In genomic region chr3:30546831-30547369, GRCm38 (mm10) we compare ENCODE assay signal across 10 mouse cellular contexts. TPM values are rescaled to one million over a fixed set of nuclear protein-coding genes. Genes with fewer than 3 reads are reported as not detected.
DNase-seq lines count a peak whose midpoint lies in the region; ATAC-seq and TF ChIP-seq lines count a peak whose summit lies in the region.
"Had no signal": no experiment of that assay in that cellular context is flagged by ENCODE, and none has a peak within 500 bp of the region (broad histone marks: within the 10 kb centered on the region; RNA-seq: fewer than 3 reads in every experiment).

No protein-coding gene starts in this region.

- no peaks in the 10 kb centered on the region for H3K36me3 ChIP-seq in forebrain, embryonic 14.5 days (ENCODE audit: control insufficient read depth, insufficient read depth, low read length)
- no peaks in the 10 kb centered on the region for H3K36me3 ChIP-seq in forebrain, embryonic 12.5 days (replicated peaks)
- no peaks in the 10 kb centered on the region; the same call in 1 of the 2 replicates for H3K36me3 ChIP-seq in heart, adult 2 months (ENCODE audit: control insufficient read depth, insufficient read depth, low read length)
- H3K36me3 ChIP-seq: liver, embryonic 15.5 days had no signal

- no peak overlapping the region for H3K9ac ChIP-seq in forebrain, embryonic 14.5 days (ENCODE audit: low read length)
- no peak overlapping the region for H3K9ac ChIP-seq in forebrain, embryonic 12.5 days
- no peak overlapping the region for H3K9ac ChIP-seq in heart, adult 2 months (ENCODE audit: low read depth, low read length)
- H3K9ac ChIP-seq: liver, embryonic 15.5 days had no signal

- H3K4me2 ChIP-seq in forebrain, embryonic 14.5 days (ENCODE audit: low read length): no peak overlapping the region
- no peak overlapping the region for H3K4me2 ChIP-seq in forebrain, embryonic 12.5 days
- H3K4me2 ChIP-seq: liver, embryonic 15.5 days had no signal

- H3K79me2 ChIP-seq in heart, adult 2 months (replicated peaks; ENCODE audit: control insufficient read depth, insufficient read depth, low read length): no peaks in the 10 kb centered on the region

- H3K4me1 ChIP-seq in forebrain, embryonic 14.5 days (ENCODE audit: control insufficient read depth, insufficient read depth, low read length): no peaks in the 10 kb centered on the region
- H3K4me1 ChIP-seq in forebrain, embryonic 12.5 days: no peaks in the 10 kb centered on the region
- H3K4me1 ChIP-seq in heart, adult 2 months (ENCODE audit: control insufficient read depth, insufficient read depth, low read length): peaks cover 10% of the 10 kb centered on the region
- H3K4me1 ChIP-seq: liver, embryonic 15.5 days had no signal

- peak; percentile 51 for DNase-seq in forebrain, embryonic 14.5 days (ENCODE audit: low spot score)
- peak; percentile 7 to 15 for DNase-seq in adrenal gland, postnatal 36 days
- DNase-seq in heart, adult 2 months: peak; percentile 80 to 87
- DNase-seq in kidney, postnatal 14 days: peak; percentile 56
- DNase-seq in lung, postnatal 25 days (ENCODE audit: low spot score): peak; percentile 40
- no peak for DNase-seq in thymus, postnatal 10 days (ENCODE audit: low spot score in 2 of 2)
- DNase-seq in spleen, postnatal 4 days (ENCODE audit: low spot score in 2 of 2): no peak

- H3K9me3 ChIP-seq in forebrain, embryonic 14.5 days (replicated peaks; ENCODE audit: control insufficient read depth, low read length): no peaks in the 10 kb centered on the region
- no peaks in the 10 kb centered on the region for H3K9me3 ChIP-seq in forebrain, embryonic 12.5 days
- H3K9me3 ChIP-seq: liver, embryonic 15.5 days had no signal

- 77% methylated on average over 11 of the region's 11 CpGs for WGBS in forebrain, embryonic 14.5 days
- 79% methylated on average over 11 of the region's 11 CpGs for WGBS in forebrain, embryonic 12.5 days
- 9% methylated on average over 11 of the region's 11 CpGs for WGBS in heart, adult 2 months

- no peak overlapping the region for H3K27ac ChIP-seq in forebrain, embryonic 14.5 days (ENCODE audit: low read depth, low read length)
- H3K27ac ChIP-seq in forebrain, embryonic 12.5 days: no peak overlapping the region
- H3K27ac ChIP-seq in heart, adult 2 months: peak overlapping the region; percentile 89
- H3K27ac ChIP-seq: liver, embryonic 15.5 days had no signal

- TF ChIP-seq EP300 in heart, adult 2 months (IDR thresholded peaks at IDR 0.05; ENCODE audit: insufficient read depth, low read depth, low read length): peak; percentile 73

- peak; percentile 18; the same call in 1 of the 2 replicates for ATAC-seq in forebrain, embryonic 14.5 days
- ATAC-seq in forebrain, embryonic 12.5 days (ENCODE audit: low FRiP score): no peak

- TF ChIP-seq POLR2A in heart, adult 2 months (IDR thresholded peaks at IDR 0.05; ENCODE audit: insufficient read depth, low read depth, low read length): peak; percentile 58

- no peaks in the 10 kb centered on the region for H3K27me3 ChIP-seq in forebrain, embryonic 14.5 days (replicated peaks; ENCODE audit: control insufficient read depth, insufficient read depth, low read length)
- no peaks in the 10 kb centered on the region for H3K27me3 ChIP-seq in forebrain, embryonic 12.5 days
- H3K27me3 ChIP-seq in heart, adult 2 months (ENCODE audit: control insufficient read depth, insufficient read depth, low read length): no peaks in the 10 kb centered on the region
- H3K27me3 ChIP-seq: liver, embryonic 15.5 days had no signal

- H3K4me3 ChIP-seq in forebrain, embryonic 14.5 days (ENCODE audit: low read depth, low read length): no peak overlapping the region
- no peak overlapping the region for H3K4me3 ChIP-seq in forebrain, embryonic 12.5 days (replicated peaks)
- H3K4me3 ChIP-seq in heart, adult 2 months: peak overlapping the region; percentile 41
- H3K4me3 ChIP-seq: liver, embryonic 15.5 days had no signal

- TF ChIP-seq CTCF in heart, adult 2 months (IDR thresholded peaks at IDR 0.05): no peak

- intact Hi-C loops in heart, adult 2 months (cut with DNase I): loop anchor here (10.0 kb wide), 1 partner anchor 792 kb away; no protein-coding TSS in a partner anchor

RNA-seq across cellular contexts. Expression of gene Mecom, which starts 0.9 kb away (rescaled TPM):
- 3.2 and 4.0 TPM in 2 replicates for polyA plus RNA-seq in forebrain, embryonic 14.5 days (2014; fragmentation: Nextera tagmentation; extraction: Ambion mirVana)
- polyA plus RNA-seq in forebrain, embryonic 12.5 days (2016; fragmentation: Nextera tagmentation; extraction: Ambion mirVana): 12.1 and 12.2 TPM in 2 replicates
- total RNA-seq in adrenal gland, postnatal 36 days (2021): 1 to 10 TPM; 6.4 TPM
- 10 to 100 TPM; 12.5 to 18.6 TPM for total RNA-seq in heart, adult 2 months (2021)
- 5.2 and 11.9 TPM in 2 replicates for polyA plus RNA-seq in heart, adult 2 months (2012; rRNA removed)

RNA-seq across cellular contexts. Expression of gene Actrt3, which starts 52.8 kb away (rescaled TPM):
- polyA plus RNA-seq in forebrain, embryonic 14.5 days (2014; fragmentation: Nextera tagmentation; extraction: Ambion mirVana): 0.17 and 0.25 TPM in 2 replicates
- polyA plus RNA-seq in forebrain, embryonic 12.5 days (2016; fragmentation: Nextera tagmentation; extraction: Ambion mirVana): not detected in 2 replicates
- not detected for total RNA-seq in adrenal gland, postnatal 36 days (2021)
- not detected for total RNA-seq in heart, adult 2 months (2021)
- polyA plus RNA-seq in heart, adult 2 months (2012; rRNA removed): not detected in 2 replicates
- total RNA-seq: ES-E14 had no signal
- polyA plus RNA-seq: liver, embryonic 15.5 days had no signal

RNA-seq across cellular contexts. Expression of gene Mynn, which starts 55.0 kb away (rescaled TPM):
- 35.4 and 40.8 TPM in 2 replicates for polyA plus RNA-seq in forebrain, embryonic 14.5 days (2014; fragmentation: Nextera tagmentation; extraction: Ambion mirVana)
- 35.1 and 38.1 TPM in 2 replicates for polyA plus RNA-seq in forebrain, embryonic 12.5 days (2016; fragmentation: Nextera tagmentation; extraction: Ambion mirVana)
- 10 to 100 TPM; 19.0 to 24.1 TPM for total RNA-seq in adrenal gland, postnatal 36 days (2021)
- 10 to 100 TPM; 13.2 to 13.4 TPM for total RNA-seq in heart, adult 2 months (2021)
- 7.3 and 10.0 TPM in 2 replicates for polyA plus RNA-seq in heart, adult 2 months (2012; rRNA removed)

Comparison
In these comparisons a context has a peak if more than half of its experiments do, and no peak if none do; other contexts are left out.
1. DNase-seq: peak in forebrain, embryonic 14.5 days (single experiment), adrenal gland, postnatal 36 days (2 of 2), heart, adult 2 months (2 of 2), kidney, postnatal 14 days (single experiment) and lung, postnatal 25 days (single experiment); none in thymus, postnatal 10 days (0 of 2) and spleen, postnatal 4 days (0 of 2).